Mouse (Mus musculus): ENCODE results near the gene Nckap5. TPM values are rescaled to one million over a fixed set of nuclear protein-coding genes. Genes with fewer than 3 reads are reported as not detected.
A peak's percentile ranks its signal among the peaks of the same experiment; 100 is the strongest.
"Not testable (repeated sequence)": the region's sequence is repeated elsewhere in the genome, so short reads cannot be mapped to it uniquely, and the experiment has no call there.

The Nckap5 gene
- polyA plus RNA-seq, 1 experiment from 2014 or later = 12.1 TPM

DNA sequence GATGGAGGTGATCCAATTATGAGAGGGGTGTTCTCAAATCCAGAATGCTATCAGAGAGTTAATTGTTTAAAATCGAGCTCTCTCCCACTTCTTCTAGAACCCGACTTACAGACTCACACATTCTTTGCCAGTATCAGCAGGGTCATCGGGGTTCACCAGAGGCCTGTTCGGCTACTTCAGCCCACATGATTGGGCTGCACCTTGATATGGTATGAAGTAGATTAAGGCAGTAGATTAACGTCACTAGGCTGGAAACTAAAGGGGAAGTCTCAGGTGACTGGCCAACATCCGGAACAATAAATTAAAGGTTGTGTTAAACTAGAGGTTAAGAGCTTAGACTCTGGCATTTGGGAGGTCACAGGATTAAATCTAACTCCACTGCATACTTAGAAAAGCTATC lies 8.4 kb downstream of the Nckap5 start:
- Histone ChIP-seq H3K27me3 (no peaks in the 10 kb centered on the region), H3K4me2 (no peak overlapping the region), H3K9ac (no peak overlapping the region), H3K4me3 (no peak overlapping the region), H3K9me3 (no peaks in the 10 kb centered on the region), H3K4me1 (peaks cover 12% of the 10 kb centered on the region), H3K36me3 (no peaks in the 10 kb centered on the region), H3K27ac (no peak overlapping the region)
- WGBS = 77% methylated on average over 6 of the region's 6 CpGs
- ATAC-seq (ENCODE audit: insufficient number of reproducible peaks, low FRiP score, low TSS enrichment, low read depth) = no peak

DNA sequence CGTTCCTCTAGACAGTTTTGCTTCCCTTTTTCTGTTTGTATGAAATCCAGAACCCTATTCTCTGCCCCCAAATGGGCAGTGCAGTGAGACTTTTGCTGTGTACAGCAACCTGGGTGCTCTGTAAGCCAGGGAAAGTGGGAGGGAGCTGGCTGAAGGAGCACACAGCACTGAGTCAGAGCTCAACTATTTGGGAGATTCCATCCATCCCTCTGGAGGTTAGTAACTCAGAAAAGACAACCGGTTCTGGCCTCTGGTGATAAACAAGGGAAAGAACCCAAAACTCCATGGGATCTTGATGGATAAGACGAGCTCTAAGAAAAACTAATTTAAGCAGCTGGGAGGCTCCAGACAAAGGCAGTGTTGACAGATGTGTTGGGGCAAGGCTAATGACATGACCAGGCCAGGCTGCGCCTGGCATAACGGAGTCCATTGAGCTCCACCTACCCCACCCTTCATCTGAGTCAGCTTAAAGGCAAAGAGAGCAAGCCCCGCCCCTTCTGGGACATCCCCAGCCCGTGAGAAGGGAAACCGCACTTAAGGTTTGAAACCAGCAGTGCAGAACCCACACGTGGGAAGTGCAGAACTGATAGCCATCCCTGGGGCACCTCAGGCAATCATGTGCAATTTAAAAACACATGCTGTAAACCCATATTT lies 13.1 kb downstream of the Nckap5 start:
- Histone ChIP-seq H3K9ac (no peak overlapping the region), H3K4me1 (peaks cover 10% of the 10 kb centered on the region), H3K9me3 (no peaks in the 10 kb centered on the region), H3K4me2 (no peak overlapping the region), H3K4me3 (no peak overlapping the region), H3K27me3 (no peaks in the 10 kb centered on the region), H3K27ac (no peak overlapping the region), H3K36me3 (no peaks in the 10 kb centered on the region)
- 0 out of 2 replicates have a peak, but pooled peaks have one; percentile 48 for ATAC-seq (ENCODE audit: insufficient number of reproducible peaks, low FRiP score, low TSS enrichment, low read depth)
- 21% methylated on average over 9 of the region's 9 CpGs for WGBS

DNA sequence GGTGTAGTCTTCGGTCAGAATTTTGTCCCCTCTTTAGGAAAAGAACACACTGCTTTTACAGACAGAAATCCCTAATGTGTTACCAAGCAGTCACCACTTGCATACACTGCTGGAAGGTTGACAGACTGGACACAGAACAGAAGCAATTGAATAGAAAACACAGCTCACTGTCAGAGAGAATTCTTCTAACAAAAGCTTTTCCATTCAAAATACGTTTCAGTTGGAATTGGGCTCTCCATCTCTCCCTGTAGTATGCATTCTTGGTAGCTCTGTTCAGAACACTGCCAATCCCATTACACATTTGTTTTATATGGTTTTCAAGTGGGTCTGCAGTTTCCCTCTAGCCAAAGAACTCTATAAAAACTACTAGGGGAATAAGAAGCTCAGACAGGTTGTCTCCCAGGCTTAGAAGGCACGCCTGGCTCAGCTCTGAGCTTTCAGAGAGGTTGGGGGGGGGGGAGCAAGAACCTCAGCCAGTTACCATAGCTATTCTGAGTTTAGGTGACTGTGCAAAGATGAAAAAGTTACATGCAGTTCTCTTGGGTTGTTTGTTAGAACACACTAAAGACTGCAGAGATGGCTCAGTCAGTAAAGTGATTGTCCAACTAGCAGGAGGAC lies 23.5 kb downstream of the Nckap5 start:
- WGBS = 33% methylated on average over 3 of the region's 3 CpGs
- Histone ChIP-seq H3K9ac (no peak overlapping the region), H3K36me3 (no peaks in the 10 kb centered on the region), H3K4me3 (no peak overlapping the region), H3K27me3 (no peaks in the 10 kb centered on the region), H3K4me1 (peaks cover 6% of the 10 kb centered on the region), H3K4me2 (no peak overlapping the region), H3K27ac (peak overlapping the region; percentile 69), H3K9me3 (no peaks in the 10 kb centered on the region)
- ATAC-seq (ENCODE audit: insufficient number of reproducible peaks, low FRiP score, low TSS enrichment, low read depth) = peak; percentile 84

DNA sequence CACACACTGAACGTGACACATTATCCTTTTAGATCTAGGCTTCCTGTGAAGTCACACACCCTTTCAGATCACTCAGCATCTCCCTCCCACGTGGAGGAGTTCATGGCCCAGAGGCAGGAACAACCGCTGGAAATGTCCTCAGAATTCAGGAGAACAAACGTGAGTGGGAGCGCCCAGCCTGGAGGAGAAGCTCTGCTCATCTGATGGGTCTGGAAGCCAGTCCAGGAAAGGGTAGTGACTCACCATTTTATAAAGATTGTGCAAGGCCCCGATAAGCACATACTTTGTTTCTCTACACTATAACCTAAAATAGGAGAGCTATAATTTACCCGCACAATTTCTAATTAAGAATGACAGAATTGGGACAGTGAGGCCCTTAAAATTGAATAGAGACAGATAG lies 24.1 kb downstream of the Nckap5 start:
- ATAC-seq (ENCODE audit: insufficient number of reproducible peaks, low FRiP score, low TSS enrichment, low read depth) = no peak
- no peak overlapping the region for H3K4me2 ChIP-seq
- no peaks in the 10 kb centered on the region for H3K36me3 ChIP-seq
- peaks cover 9% of the 10 kb centered on the region for H3K4me1 ChIP-seq
- H3K27me3 ChIP-seq = no peaks in the 10 kb centered on the region
- H3K9ac ChIP-seq = no peak overlapping the region
- WGBS = 53% methylated on average over 7 of the region's 7 CpGs
- peak overlapping the region; percentile 69 for H3K27ac ChIP-seq
- no peaks in the 10 kb centered on the region for H3K9me3 ChIP-seq
- no peak overlapping the region for H3K4me3 ChIP-seq

DNA sequence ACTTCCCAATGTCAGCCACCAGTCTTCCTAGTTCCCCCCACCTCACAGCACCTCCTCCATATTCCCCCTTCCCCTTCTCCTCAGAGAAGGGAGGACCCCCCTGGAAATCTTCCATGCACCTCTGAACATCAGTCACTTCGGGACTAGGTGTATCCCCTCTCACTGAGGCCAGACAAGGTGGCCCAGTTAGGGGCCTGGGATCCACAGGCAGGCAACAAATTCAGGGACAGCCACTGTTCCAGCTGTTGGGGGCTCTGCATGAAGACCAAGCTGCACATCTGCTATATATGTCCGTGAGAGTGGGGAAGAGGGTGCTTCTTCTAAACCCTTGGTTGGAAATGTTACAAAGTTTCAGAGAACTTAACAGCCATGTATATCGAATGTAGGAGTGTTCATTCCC lies 28.2 kb downstream of the Nckap5 start:
- H3K9me3 ChIP-seq = no peaks in the 10 kb centered on the region
- no peak for ATAC-seq (ENCODE audit: insufficient number of reproducible peaks, low FRiP score, low TSS enrichment, low read depth)
- H3K4me2 ChIP-seq = no peak overlapping the region
- H3K4me3 ChIP-seq = no peak overlapping the region
- no peak overlapping the region for H3K9ac ChIP-seq
- peaks cover 28% of the 10 kb centered on the region for H3K4me1 ChIP-seq
- no peaks in the 10 kb centered on the region for H3K27me3 ChIP-seq
- H3K27ac ChIP-seq = no peak overlapping the region
- no peaks in the 10 kb centered on the region for H3K36me3 ChIP-seq
- WGBS = 70% methylated on average over 3 of the region's 3 CpGs

- WGBS = 38% methylated on average over 8 of the region's 8 CpGs
- ATAC-seq (ENCODE audit: insufficient number of reproducible peaks, low FRiP score, low TSS enrichment, low read depth) = 0 out of 2 replicates have a peak, but pooled peaks have one; percentile 48
- Histone ChIP-seq H3K36me3 (no peaks in the 10 kb centered on the region), H3K4me1 (peaks cover 25% of the 10 kb centered on the region), H3K27ac (peak overlapping the region; percentile 23; the same call in 1 of the 2 replicates), H3K4me3 (no peak overlapping the region), H3K9me3 (no peaks in the 10 kb centered on the region), H3K4me2 (no peak overlapping the region), H3K27me3 (no peaks in the 10 kb centered on the region), H3K9ac (no peak overlapping the region)
Observed at GRCm38 (mm10) chr1:126801706-126802105, 28.9 kb downstream of the Nckap5 start.

DNA sequence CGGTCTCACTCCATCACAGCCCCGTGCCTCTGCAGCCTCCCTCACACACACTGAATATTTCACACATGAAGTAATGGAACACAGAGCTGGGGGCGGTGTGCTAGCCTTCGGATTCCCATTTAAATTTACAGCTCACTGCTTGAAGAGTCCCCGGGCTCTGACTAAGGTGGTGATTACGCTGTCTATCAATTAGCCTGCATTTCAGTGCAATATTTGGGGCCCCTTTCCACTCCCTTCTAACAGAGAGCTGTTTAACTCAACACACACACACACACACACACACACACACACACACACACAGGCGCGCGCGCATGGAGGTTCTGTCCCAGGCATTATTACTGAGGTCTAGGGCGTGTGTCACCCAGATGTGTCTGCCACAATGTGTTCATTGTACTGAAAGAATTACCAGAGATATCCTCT lies 31.2 kb downstream of the Nckap5 start:
- no peaks in the 10 kb centered on the region for H3K27me3 ChIP-seq
- peak overlapping the region; percentile 59 for H3K27ac ChIP-seq
- H3K36me3 ChIP-seq = no peaks in the 10 kb centered on the region
- 31% methylated on average over 11 of the region's 11 CpGs for WGBS
- peaks cover 21% of the 10 kb centered on the region for H3K4me1 ChIP-seq
- peak; percentile 76 for ATAC-seq (ENCODE audit: insufficient number of reproducible peaks, low FRiP score, low TSS enrichment, low read depth)
- H3K4me3 ChIP-seq = no peak overlapping the region
- no peaks in the 10 kb centered on the region for H3K9me3 ChIP-seq
- H3K4me2 ChIP-seq = peak overlapping the region; percentile 30
- H3K9ac ChIP-seq = no peak overlapping the region

DNA sequence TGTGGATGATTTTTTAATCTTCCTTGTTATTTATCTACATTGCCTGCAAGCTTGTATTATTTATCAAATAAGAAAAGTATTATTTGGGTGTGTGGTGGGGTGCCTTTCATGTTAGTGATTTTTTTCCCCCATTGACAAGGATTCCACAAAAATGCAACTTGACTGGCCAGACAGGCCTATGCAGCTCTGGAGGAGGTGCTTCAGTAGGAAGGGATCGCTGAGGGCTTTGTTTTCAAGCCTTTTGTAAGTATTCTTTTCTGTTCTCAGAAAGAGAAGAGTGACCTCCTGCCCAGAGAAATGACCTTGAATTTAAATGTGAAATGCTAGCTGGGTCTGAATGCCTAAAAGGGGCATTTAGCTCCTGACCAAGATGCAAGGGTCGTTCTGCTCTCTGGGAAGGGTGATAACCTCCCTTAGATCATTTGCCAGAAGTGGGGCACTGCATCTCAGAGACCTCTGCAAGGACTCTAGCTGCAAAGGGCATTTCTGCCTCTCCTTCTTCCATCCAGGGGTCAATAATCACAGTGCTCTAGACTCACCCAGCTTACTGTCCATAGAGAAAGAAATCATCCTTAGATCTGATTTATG lies 50.2 kb downstream of the Nckap5 start:
- ATAC-seq (ENCODE audit: insufficient number of reproducible peaks, low FRiP score, low TSS enrichment, low read depth); H3K4me3 ChIP-seq; H3K27me3 ChIP-seq; H3K27ac ChIP-seq; H3K9me3 ChIP-seq; H3K36me3 ChIP-seq; H3K4me1 ChIP-seq; H3K4me2 ChIP-seq; H3K9ac ChIP-seq: not testable (repeated sequence)
- WGBS = no CpG with 5 or more reads among the region's 2 CpGs

GRCm38 (mm10) chr1:126773947-126774346 lies 56.7 kb downstream of the Nckap5 start:
- no CpG with 5 or more reads among the region's 6 CpGs for WGBS
- H3K9me3 ChIP-seq; H3K4me3 ChIP-seq; H3K4me2 ChIP-seq; H3K4me1 ChIP-seq; H3K27me3 ChIP-seq; H3K9ac ChIP-seq; ATAC-seq (ENCODE audit: insufficient number of reproducible peaks, low FRiP score, low TSS enrichment, low read depth); H3K36me3 ChIP-seq; H3K27ac ChIP-seq: not testable (repeated sequence)

DNA sequence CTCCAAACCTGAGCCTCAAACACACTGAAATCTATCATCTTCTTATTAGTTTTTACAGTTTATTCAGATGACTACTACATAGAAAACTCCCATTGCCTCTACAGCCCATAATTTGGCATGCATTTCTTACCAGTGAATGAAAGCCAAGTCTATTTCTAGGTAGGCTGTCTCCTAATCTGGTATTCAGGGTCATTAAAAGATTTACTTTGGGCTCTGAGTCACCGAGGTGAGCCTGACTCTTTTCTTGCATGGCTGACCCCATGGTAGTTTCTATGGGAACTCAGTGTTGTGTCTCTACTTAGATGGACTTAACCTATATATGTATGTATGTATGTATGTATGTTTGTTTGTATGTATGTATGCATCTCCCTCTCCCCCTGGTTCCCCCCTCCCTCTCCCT lies 63.6 kb downstream of the Nckap5 start:
- no peak for ATAC-seq (ENCODE audit: insufficient number of reproducible peaks, low FRiP score, low TSS enrichment, low read depth)
- Histone ChIP-seq H3K27ac (no peak overlapping the region), H3K9ac (no peak overlapping the region), H3K4me1 (no peaks in the 10 kb centered on the region), H3K4me3 (no peak overlapping the region), H3K9me3 (no peaks in the 10 kb centered on the region), H3K27me3 (no peaks in the 10 kb centered on the region), H3K36me3 (no peaks in the 10 kb centered on the region), H3K4me2 (no peak overlapping the region)
- WGBS = 67% methylated on average over 1 of the region's 1 CpGs

DNA sequence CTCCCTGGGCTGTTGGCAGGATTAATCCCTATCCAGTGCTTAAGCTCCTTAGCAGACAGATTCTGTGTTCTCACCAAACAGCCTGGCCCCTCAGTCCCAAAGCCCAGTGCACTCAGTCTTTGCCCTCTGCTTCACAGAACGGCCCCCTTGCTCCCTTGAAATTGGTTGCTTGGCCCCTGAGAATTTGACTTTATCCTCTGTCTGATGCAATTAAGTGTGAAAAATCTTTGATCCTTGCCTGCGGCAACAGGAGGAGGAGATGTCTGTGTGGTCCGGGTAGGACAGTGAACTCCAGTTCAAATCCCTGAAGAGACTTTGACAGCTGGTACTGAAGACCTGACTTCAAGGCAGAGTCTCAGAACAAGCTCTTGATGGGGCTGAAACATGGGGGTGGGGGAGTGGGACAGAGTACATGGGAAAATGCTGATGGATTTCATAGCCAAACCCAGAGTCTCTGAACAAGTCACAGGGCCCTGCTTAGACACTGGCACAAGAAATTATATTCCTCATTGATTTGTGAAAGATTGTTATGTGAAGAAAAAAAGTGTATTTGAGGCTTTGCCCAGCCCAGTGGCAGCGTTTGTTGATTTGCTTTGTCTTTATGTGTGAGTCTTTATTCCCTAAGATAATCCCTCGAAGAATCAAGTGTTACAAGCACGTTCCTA lies 65.0 kb downstream of the Nckap5 start:
- H3K4me3 ChIP-seq = no peak overlapping the region
- H3K36me3 ChIP-seq = no peaks in the 10 kb centered on the region
- H3K4me2 ChIP-seq = no peak overlapping the region
- H3K9me3 ChIP-seq = no peaks in the 10 kb centered on the region
- no peak overlapping the region for H3K27ac ChIP-seq
- 56% methylated on average over 6 of the region's 6 CpGs for WGBS
- H3K27me3 ChIP-seq = no peaks in the 10 kb centered on the region
- no peak overlapping the region for H3K9ac ChIP-seq
- ATAC-seq (ENCODE audit: insufficient number of reproducible peaks, low FRiP score, low TSS enrichment, low read depth) = no peak
- H3K4me1 ChIP-seq = peaks cover 3% of the 10 kb centered on the region; the same call in 1 of the 2 replicates

DNA sequence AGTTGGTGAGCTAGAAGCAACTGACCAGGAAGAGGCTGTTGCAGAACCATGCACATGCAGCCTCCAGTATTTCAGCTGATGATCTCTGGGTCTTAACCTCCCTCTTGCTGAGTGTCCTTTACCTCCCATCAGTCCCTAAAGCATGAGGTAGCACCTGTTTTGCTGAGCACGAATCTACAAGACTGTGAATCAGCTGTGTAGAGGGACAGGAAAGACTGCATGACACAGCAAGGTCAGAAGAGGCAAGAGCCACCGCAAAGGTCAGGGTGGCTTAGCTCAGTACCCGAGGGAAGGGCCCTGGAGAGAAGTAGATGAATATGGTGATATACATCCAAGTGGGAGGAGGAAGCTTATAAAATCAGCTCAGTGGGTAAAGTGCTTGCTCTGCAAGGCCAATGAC lies 66.4 kb downstream of the Nckap5 start:
- H3K36me3 ChIP-seq = no peaks in the 10 kb centered on the region
- no peak overlapping the region for H3K4me3 ChIP-seq
- H3K4me2 ChIP-seq = no peak overlapping the region
- peaks cover 3% of the 10 kb centered on the region; the same call in 1 of the 2 replicates for H3K4me1 ChIP-seq
- H3K27ac ChIP-seq = no peak overlapping the region
- 74% methylated on average over 3 of the region's 3 CpGs for WGBS
- no peaks in the 10 kb centered on the region for H3K27me3 ChIP-seq
- H3K9me3 ChIP-seq = no peaks in the 10 kb centered on the region
- no peak for ATAC-seq (ENCODE audit: insufficient number of reproducible peaks, low FRiP score, low TSS enrichment, low read depth)
- H3K9ac ChIP-seq = no peak overlapping the region

All from limb, embryonic 15.5 days (tissue).